ENCODE assay signal across 10 mouse cellular contexts in genomic region chr12:111284532-111284931, GRCm38 (mm10). TPM values are rescaled to one million over a fixed set of nuclear protein-coding genes. Genes with fewer than 3 reads are reported as not detected.
DNase-seq lines count a peak whose midpoint lies in the region; ATAC-seq lines count a peak whose summit lies in the region.
"Had no signal": no experiment of that assay in that cellular context is flagged by ENCODE, and none has a peak within 500 bp of the region (broad histone marks: within the 10 kb centered on the region; RNA-seq: fewer than 3 reads in every experiment).

No protein-coding gene starts in this region.

- H3K27ac ChIP-seq in heart, embryonic 15.5 days, result no peak overlapping the region
- no peak overlapping the region for H3K27ac ChIP-seq in hindbrain, embryonic 13.5 days
- H3K27ac ChIP-seq in midbrain, embryonic 12.5 days (replicated peaks), result no peak overlapping the region

- no peaks in the 10 kb centered on the region for H3K9me3 ChIP-seq in heart, embryonic 15.5 days (replicated peaks)
- H3K9me3 ChIP-seq in hindbrain, embryonic 13.5 days, result no peaks in the 10 kb centered on the region
- no peaks in the 10 kb centered on the region for H3K9me3 ChIP-seq in midbrain, embryonic 12.5 days

- no peak for ATAC-seq in heart, embryonic 15.5 days (replicated peaks; ENCODE audit: insufficient number of reproducible peaks, insufficient read depth, low FRiP score, low read depth)
- 0 out of 2 replicates have a peak, but pooled peaks have one; percentile 7 for ATAC-seq in hindbrain, embryonic 13.5 days (ENCODE audit: low FRiP score)
- ATAC-seq in midbrain, embryonic 12.5 days (ENCODE audit: low FRiP score, low read depth), result no peak

- no peak for DNase-seq in heart, postnatal 36 days
- DNase-seq in brain, adult 2 months (ENCODE audit: low read depth, low spot score), result peak; percentile 52
- no peak for DNase-seq in spleen, postnatal 14 days (ENCODE audit: low spot score in 2 of 2)
- no peak for DNase-seq in spleen, postnatal 10 days (ENCODE audit: low spot score in 2 of 2)
- no peak for DNase-seq in frontal cortex, postnatal 10 days (ENCODE audit: low spot score in 2 of 2)

- H3K27me3 ChIP-seq in heart, embryonic 15.5 days, result 0 out of 2 replicates have a peak, but pooled peaks cover 4% of the 10 kb centered on the region
- no peaks in the 10 kb centered on the region for H3K27me3 ChIP-seq in hindbrain, embryonic 13.5 days
- no peaks in the 10 kb centered on the region for H3K27me3 ChIP-seq in midbrain, embryonic 12.5 days

- 43% methylated on average over 10 of the region's 10 CpGs for WGBS in heart, embryonic 15.5 days
- 37% methylated on average over 10 of the region's 10 CpGs for WGBS in hindbrain, embryonic 13.5 days
- 22% methylated on average over 10 of the region's 10 CpGs for WGBS in midbrain, embryonic 12.5 days

- peak overlapping the region; percentile 31 for H3K4me2 ChIP-seq in heart, embryonic 15.5 days
- H3K4me2 ChIP-seq in hindbrain, embryonic 13.5 days, result peak overlapping the region; percentile 16; the same call in 1 of the 2 replicates
- H3K4me2 ChIP-seq in midbrain, embryonic 12.5 days (replicated peaks), result peak overlapping the region; percentile 25

- H3K9ac ChIP-seq in heart, embryonic 15.5 days, result no peak overlapping the region
- no peak overlapping the region for H3K9ac ChIP-seq in hindbrain, embryonic 13.5 days
- H3K9ac ChIP-seq in midbrain, embryonic 12.5 days (replicated peaks), result no peak overlapping the region

- H3K4me1 ChIP-seq in heart, embryonic 15.5 days (replicated peaks), result peaks cover 15% of the 10 kb centered on the region
- H3K4me1 ChIP-seq in hindbrain, embryonic 13.5 days (replicated peaks), result peaks cover 19% of the 10 kb centered on the region
- 0 out of 2 replicates have a peak, but pooled peaks cover 3% of the 10 kb centered on the region for H3K4me1 ChIP-seq in midbrain, embryonic 12.5 days

- intact Hi-C loops in heart, postnatal 36 days (cut with DNase I), result no loop called here

- no peaks in the 10 kb centered on the region for H3K36me3 ChIP-seq in heart, embryonic 15.5 days
- H3K36me3 ChIP-seq in hindbrain, embryonic 13.5 days, result no peaks in the 10 kb centered on the region
- H3K36me3 ChIP-seq in midbrain, embryonic 12.5 days, result no peaks in the 10 kb centered on the region

- H3K4me3 ChIP-seq in heart, embryonic 15.5 days, result no peak overlapping the region
- H3K4me3 ChIP-seq in hindbrain, embryonic 13.5 days, result no peak overlapping the region
- no peak overlapping the region for H3K4me3 ChIP-seq in midbrain, embryonic 12.5 days
- H3K4me3 ChIP-seq: myocyte had no signal

RNA-seq across cellular contexts. Expression of gene Amn, which starts 13.6 kb away (rescaled TPM):
- 1.4 and 2.0 TPM in 2 replicates for polyA plus RNA-seq in heart, embryonic 15.5 days (2015; fragmentation: Nextera tagmentation; extraction: Ambion mirVana)
- total RNA-seq in heart, postnatal 36 days (2021), result not detected
- polyA plus RNA-seq in hindbrain, embryonic 13.5 days (2015; fragmentation: Nextera tagmentation; extraction: Ambion mirVana), result 5.6 and 6.5 TPM in 2 replicates
- 0.45 and 0.80 TPM in 2 replicates for polyA plus RNA-seq in midbrain, embryonic 12.5 days (2016; fragmentation: Nextera tagmentation; extraction: Ambion mirVana)
- total RNA-seq: gastrocnemius, adult 8-10 months had no signal
